Mouse (Mus musculus): ENCODE data around the gene Rnf215. TPM values are rescaled to one million over a fixed set of nuclear protein-coding genes. Genes with fewer than 3 reads are reported as not detected.

Gene Rnf215
- polyA plus RNA-seq, 1 experiment = 39.5 TPM

GRCm38 (mm10) chr11:4142352-4142751 is 7.3 kb downstream of the Rnf215 start:
- DNase-seq = no peak
- WGBS = 74% methylated on average over 4 of the region's 4 CpGs
- TF ChIP-seq CTCF (IDR thresholded peaks at IDR 0.05; ENCODE audit: borderline replicate concordance, insufficient read depth, low read depth, low read length) = no peak
- no peak for TF ChIP-seq POLR2A (IDR thresholded peaks at IDR 0.05; ENCODE audit: borderline replicate concordance, insufficient read depth, low read length)
- Histone ChIP-seq H3K4me3 (replicated peaks; ENCODE audit: insufficient read depth, low read depth, low read length) (no peak overlapping the region), H3K27ac (ENCODE audit: insufficient read depth, low read length) (no peak overlapping the region), H3K4me1 (ENCODE audit: control insufficient read depth, insufficient read depth, low read length) (no peaks in the 10 kb centered on the region; the same call in 1 of the 2 replicates), H3K27me3 (ENCODE audit: control insufficient read depth, insufficient read depth, low read length) (no peaks in the 10 kb centered on the region)

- TF ChIP-seq POLR2A (IDR thresholded peaks at IDR 0.05; ENCODE audit: borderline replicate concordance, insufficient read depth, low read length) (no peak), CTCF (IDR thresholded peaks at IDR 0.05; ENCODE audit: borderline replicate concordance, insufficient read depth, low read depth, low read length) (no peak)
- no peaks in the 10 kb centered on the region for H3K4me1 ChIP-seq (ENCODE audit: control insufficient read depth, insufficient read depth, low read length)
Measured at GRCm38 (mm10) chr11:4143281-4144062, 8.5 kb downstream of the Rnf215 start.

GRCm38 (mm10) chr11:4146381-4146780 is 11.4 kb downstream of the Rnf215 start:
- Histone ChIP-seq H3K27ac (ENCODE audit: insufficient read depth, low read length) (no peak overlapping the region), H3K4me3 (replicated peaks; ENCODE audit: insufficient read depth, low read depth, low read length) (no peak overlapping the region), H3K4me1 (ENCODE audit: control insufficient read depth, insufficient read depth, low read length) (no peaks in the 10 kb centered on the region), H3K27me3 (ENCODE audit: control insufficient read depth, insufficient read depth, low read length) (no peaks in the 10 kb centered on the region)
- no peak for TF ChIP-seq CTCF (IDR thresholded peaks at IDR 0.05; ENCODE audit: borderline replicate concordance, insufficient read depth, low read depth, low read length)
- TF ChIP-seq POLR2A (IDR thresholded peaks at IDR 0.05; ENCODE audit: borderline replicate concordance, insufficient read depth, low read length) = no peak
- no peak for DNase-seq
- 34% methylated on average over 6 of the region's 6 CpGs for WGBS

More at GRCm38 (mm10) chr11:4143281-4144062, 8.5 kb downstream of the Rnf215 start:
- no peak for DNase-seq
- H3K27ac ChIP-seq (ENCODE audit: insufficient read depth, low read length) = no peak overlapping the region
- WGBS = 29% methylated on average over 21 of the region's 21 CpGs
- H3K27me3 ChIP-seq (ENCODE audit: control insufficient read depth, insufficient read depth, low read length) = no peaks in the 10 kb centered on the region
- no peak overlapping the region for H3K4me3 ChIP-seq (replicated peaks; ENCODE audit: insufficient read depth, low read depth, low read length)

GRCm38 (mm10) chr11:4147098-4147497 is 12.1 kb downstream of the Rnf215 start:
- no peaks in the 10 kb centered on the region for H3K4me1 ChIP-seq (ENCODE audit: control insufficient read depth, insufficient read depth, low read length)
- WGBS = 91% methylated on average over 10 of the region's 10 CpGs
- TF ChIP-seq CTCF (IDR thresholded peaks at IDR 0.05; ENCODE audit: borderline replicate concordance, insufficient read depth, low read depth, low read length) (no peak), POLR2A (IDR thresholded peaks at IDR 0.05; ENCODE audit: borderline replicate concordance, insufficient read depth, low read length) (no peak)
- no peaks in the 10 kb centered on the region for H3K27me3 ChIP-seq (ENCODE audit: control insufficient read depth, insufficient read depth, low read length)
- DNase-seq = no peak
- H3K27ac ChIP-seq (ENCODE audit: insufficient read depth, low read length) = no peak overlapping the region
- no peak overlapping the region for H3K4me3 ChIP-seq (replicated peaks; ENCODE audit: insufficient read depth, low read depth, low read length)

- Histone ChIP-seq H3K27ac (ENCODE audit: insufficient read depth, low read length) (no peak overlapping the region), H3K4me1 (ENCODE audit: control insufficient read depth, insufficient read depth, low read length) (no peaks in the 10 kb centered on the region), H3K4me3 (replicated peaks; ENCODE audit: insufficient read depth, low read depth, low read length) (no peak overlapping the region), H3K27me3 (ENCODE audit: control insufficient read depth, insufficient read depth, low read length) (no peaks in the 10 kb centered on the region)
- DNase-seq = no peak
- no peak for TF ChIP-seq CTCF (IDR thresholded peaks at IDR 0.05; ENCODE audit: borderline replicate concordance, insufficient read depth, low read depth, low read length)
- TF ChIP-seq POLR2A (IDR thresholded peaks at IDR 0.05; ENCODE audit: borderline replicate concordance, insufficient read depth, low read length) = no peak
- 81% methylated on average over 5 of the region's 5 CpGs for WGBS
Measured at GRCm38 (mm10) chr11:4148120-4148519, 13.1 kb downstream of the Rnf215 start.

GRCm38 (mm10) chr11:4148536-4149156 is 13.6 kb downstream of the Rnf215 start:
- WGBS = 47% methylated on average over 9 of the region's 9 CpGs
- no peaks in the 10 kb centered on the region for H3K27me3 ChIP-seq (ENCODE audit: control insufficient read depth, insufficient read depth, low read length)
- DNase-seq = no peak
- TF ChIP-seq POLR2A (IDR thresholded peaks at IDR 0.05; ENCODE audit: borderline replicate concordance, insufficient read depth, low read length) = no peak
- TF ChIP-seq CTCF (IDR thresholded peaks at IDR 0.05; ENCODE audit: borderline replicate concordance, insufficient read depth, low read depth, low read length) = no peak
- no peak overlapping the region for H3K4me3 ChIP-seq (replicated peaks; ENCODE audit: insufficient read depth, low read depth, low read length)
- H3K27ac ChIP-seq (ENCODE audit: insufficient read depth, low read length) = no peak overlapping the region
- no peaks in the 10 kb centered on the region for H3K4me1 ChIP-seq (ENCODE audit: control insufficient read depth, insufficient read depth, low read length)

- TF ChIP-seq POLR2A (IDR thresholded peaks at IDR 0.05; ENCODE audit: borderline replicate concordance, insufficient read depth, low read length) = no peak
- no peak for TF ChIP-seq CTCF (IDR thresholded peaks at IDR 0.05; ENCODE audit: borderline replicate concordance, insufficient read depth, low read depth, low read length)
- Histone ChIP-seq H3K27me3 (ENCODE audit: control insufficient read depth, insufficient read depth, low read length) (no peaks in the 10 kb centered on the region), H3K4me3 (replicated peaks; ENCODE audit: insufficient read depth, low read depth, low read length) (no peak overlapping the region), H3K27ac (ENCODE audit: insufficient read depth, low read length) (no peak overlapping the region), H3K4me1 (ENCODE audit: control insufficient read depth, insufficient read depth, low read length) (no peaks in the 10 kb centered on the region)
- DNase-seq = no peak
- WGBS = 51% methylated on average over 6 of the region's 6 CpGs
Measured at GRCm38 (mm10) chr11:4149886-4150285, 14.9 kb downstream of the Rnf215 start.

GRCm38 (mm10) chr11:4153694-4154093 is 18.7 kb downstream of the Rnf215 start:
- no peaks in the 10 kb centered on the region for H3K4me1 ChIP-seq (ENCODE audit: control insufficient read depth, insufficient read depth, low read length)
- DNase-seq = no peak
- no peaks in the 10 kb centered on the region for H3K27me3 ChIP-seq (ENCODE audit: control insufficient read depth, insufficient read depth, low read length)
- no peak overlapping the region for H3K27ac ChIP-seq (ENCODE audit: insufficient read depth, low read length)
- WGBS = 95% methylated on average over 7 of the region's 7 CpGs
- H3K4me3 ChIP-seq (replicated peaks; ENCODE audit: insufficient read depth, low read depth, low read length) = no peak overlapping the region
- no peak for TF ChIP-seq CTCF (IDR thresholded peaks at IDR 0.05; ENCODE audit: borderline replicate concordance, insufficient read depth, low read depth, low read length)
- no peak for TF ChIP-seq POLR2A (IDR thresholded peaks at IDR 0.05; ENCODE audit: borderline replicate concordance, insufficient read depth, low read length)
